Mouse (Mus musculus) olfactory bulb, adult 2 months (tissue): ENCODE data around the gene Bmpr1b.

Source experiments
- CTCF ChIP-seq: fragments of 200-500 bp; IDR thresholded peaks from 2 replicates; pipeline ENCODE4 v1.5.1; 2012; ENCODE audit warnings: low read depth, mild to moderate bottlenecking, low read length, moderate library complexity; ENCODE audit not compliant: insufficient read depth
- POLR2A ChIP-seq: fragments of 200-500 bp; IDR thresholded peaks from 2 replicates; pipeline ENCODE4 v1.6.1; 2012; ENCODE audit warnings: mild to moderate bottlenecking, low read depth, low read length, moderate library complexity; ENCODE audit not compliant: insufficient read depth

- no peak for TF ChIP-seq POLR2A
- no peak for TF ChIP-seq CTCF
Measured at GRCm38 (mm10) chr3:141919661-141920060, 249.6 kb downstream of the Bmpr1b start.
